Mouse (Mus musculus) heart, embryonic 10.5 days (tissue): Measurements from ENCODE around the gene Med8. TPM values are rescaled to one million over a fixed set of nuclear protein-coding genes. Genes with fewer than 3 reads are reported as not detected.

Experiments
- DNase-seq: peaks from one replicate; pipeline ENCODE4 v3.0.0-alpha.2; 2017; ENCODE audit warnings: low spot score
- H3K27ac ChIP-seq: fragments of 300-500 bp; sonication (generic); 2 replicates; pipeline ENCODE4 v1.5.1; 2016; ENCODE audit warnings: mild to moderate bottlenecking
- H3K27me3 ChIP-seq: fragments of 300-500 bp; sonication (generic); 2 replicates; pipeline ENCODE4 v1.6.1; 2016; ENCODE audit warnings: mild to moderate bottlenecking; ENCODE audit not compliant: poor library complexity, insufficient read depth, severe bottlenecking
- H3K36me3 ChIP-seq: fragments of 300-500 bp; sonication (generic); 2 replicates; pipeline ENCODE4 v1.6.1; 2016; ENCODE audit warnings: mild to moderate bottlenecking, moderate library complexity
- H3K4me1 ChIP-seq: fragments of 300-500 bp; sonication (generic); 2 replicates; pipeline ENCODE4 v1.6.1; 2016; ENCODE audit warnings: mild to moderate bottlenecking
- H3K4me3 ChIP-seq: fragments of 300-500 bp; sonication (generic); 2 replicates; pipeline ENCODE4 v1.5.1; 2016; ENCODE audit warnings: mild to moderate bottlenecking, moderate library complexity
- H3K9me3 ChIP-seq: fragments of 300-500 bp; sonication (generic); 2 replicates; pipeline ENCODE4 v1.6.1; 2016; ENCODE audit warnings: mild to moderate bottlenecking, moderate library complexity
- WGBS: fragments of 180-500 bp; shearing (Covaris S2); methylation state at CpG from one replicate; pipeline ENCODE4 v1.1.7; 2016; 5-methylcytosine and 5-hydroxymethylcytosine counted together
- polyA plus RNA-seq: library from polyadenylated mRNA; unstranded; fragments of >200 nt; fragmentation: Nextera tagmentation; extraction: Ambion mirVana; gene quantifications from 2 replicates; pipeline ENCODE4 v1.2.1, GENCODE M21; 2016

Med8 gene
- polyA plus RNA-seq, 1 experiment from 2014 or later: 124 TPM

- H3K4me3 ChIP-seq: no peak overlapping the region
- H3K27ac ChIP-seq: no peak overlapping the region
- DNase-seq: no peak
- 30% methylated on average over 4 of the region's 4 CpGs for WGBS
- H3K4me1 ChIP-seq: peaks cover 27% of the 10 kb centered on the region
- peaks cover 34% of the 10 kb centered on the region for H3K36me3 ChIP-seq
- no peaks in the 10 kb centered on the region for H3K9me3 ChIP-seq
- no peaks in the 10 kb centered on the region for H3K27me3 ChIP-seq
Observed at GRCm38 (mm10) chr4:118424541-118425160, 15.5 kb downstream of the Med8 start.

GRCm38 (mm10) chr4:118425374-118425773 is 16.2 kb downstream of the Med8 start:
- peaks cover 28% of the 10 kb centered on the region for H3K36me3 ChIP-seq
- no peak overlapping the region for H3K27ac ChIP-seq
- 74% methylated on average over 1 of the region's 1 CpGs for WGBS
- no peak for DNase-seq
- H3K4me3 ChIP-seq: no peak overlapping the region
- H3K9me3 ChIP-seq: no peaks in the 10 kb centered on the region
- peaks cover 34% of the 10 kb centered on the region for H3K4me1 ChIP-seq
- H3K27me3 ChIP-seq: no peaks in the 10 kb centered on the region

- H3K4me1 ChIP-seq: peaks cover 35% of the 10 kb centered on the region
- DNase-seq: no peak
- WGBS: 3% methylated on average over 5 of the region's 5 CpGs
- peak overlapping the region; percentile 95 for H3K27ac ChIP-seq
- peak overlapping the region; percentile 78 for H3K4me3 ChIP-seq
- H3K27me3 ChIP-seq: no peaks in the 10 kb centered on the region
- no peaks in the 10 kb centered on the region for H3K9me3 ChIP-seq
- H3K36me3 ChIP-seq: peaks cover 34% of the 10 kb centered on the region
Observed at GRCm38 (mm10) chr4:118427415-118427767, 18.3 kb downstream of the Med8 start.

- peaks cover 35% of the 10 kb centered on the region for H3K4me1 ChIP-seq
- H3K4me3 ChIP-seq: peak within 1 kb of the TSS; percentile 78
- H3K9me3 ChIP-seq: no peaks in the 10 kb centered on the region
- no peaks in the 10 kb centered on the region for H3K27me3 ChIP-seq
- peaks cover 39% of the 10 kb centered on the region for H3K36me3 ChIP-seq
- peak; percentile 96 for DNase-seq
- H3K27ac ChIP-seq: peak within 1 kb of the TSS; percentile 95
- WGBS: under 1% methylated on average over 26 of the region's 31 CpGs
Observed at GRCm38 (mm10) chr4:118427768-118428451, 18.8 kb downstream of the Med8 start, which contains the start of gene Elovl1. Elovl1 (plus strand) TSS chr4:118428093.

- Histone ChIP-seq H3K4me3 (peak overlapping the region; percentile 78), H3K36me3 (peaks cover 40% of the 10 kb centered on the region), H3K9me3 (no peaks in the 10 kb centered on the region), H3K4me1 (peaks cover 35% of the 10 kb centered on the region), H3K27me3 (no peaks in the 10 kb centered on the region), H3K27ac (peak overlapping the region; percentile 95)
- WGBS: 36% methylated on average over 15 of the region's 15 CpGs
- DNase-seq: peak; percentile 78
Observed at GRCm38 (mm10) chr4:118428531-118429214, 19.5 kb downstream of the Med8 start.

- Histone ChIP-seq H3K4me1 (peaks cover 40% of the 10 kb centered on the region), H3K27ac (peak overlapping the region; percentile 95), H3K27me3 (no peaks in the 10 kb centered on the region), H3K4me3 (peak overlapping the region; percentile 78), H3K36me3 (peaks cover 41% of the 10 kb centered on the region), H3K9me3 (no peaks in the 10 kb centered on the region)
- DNase-seq: no peak
- WGBS: 46% methylated on average over 7 of the region's 7 CpGs
Observed at GRCm38 (mm10) chr4:118429215-118429895, 20.2 kb downstream of the Med8 start.

- WGBS: 85% methylated on average over 8 of the region's 8 CpGs
- peaks cover 61% of the 10 kb centered on the region for H3K4me1 ChIP-seq
- peaks cover 56% of the 10 kb centered on the region for H3K36me3 ChIP-seq
- H3K27ac ChIP-seq: no peak overlapping the region
- no peak for DNase-seq
- H3K27me3 ChIP-seq: no peaks in the 10 kb centered on the region
- H3K9me3 ChIP-seq: no peaks in the 10 kb centered on the region
- H3K4me3 ChIP-seq: no peak overlapping the region
Observed at GRCm38 (mm10) chr4:118432332-118432731, 23.2 kb downstream of the Med8 start.

GRCm38 (mm10) chr4:118436820-118437603 is 27.9 kb downstream of the Med8 start, which contains the start of gene Cdc20:
Cdc20 (minus strand) TSS chr4:118437352.
- under 1% methylated on average over 67 of the region's 67 CpGs for WGBS
- Histone ChIP-seq H3K36me3 (peaks cover 38% of the 10 kb centered on the region), H3K9me3 (no peaks in the 10 kb centered on the region), H3K4me3 (peak within 1 kb of the TSS; percentile 97), H3K27ac (peak within 1 kb of the TSS; percentile 93), H3K27me3 (no peaks in the 10 kb centered on the region), H3K4me1 (peaks cover 38% of the 10 kb centered on the region)
- peak; percentile 99 for DNase-seq

- DNase-seq: peak; percentile 84
- Histone ChIP-seq H3K4me1 (peaks cover 38% of the 10 kb centered on the region), H3K36me3 (peaks cover 30% of the 10 kb centered on the region), H3K4me3 (peak overlapping the region; percentile 97), H3K27me3 (no peaks in the 10 kb centered on the region), H3K27ac (peak overlapping the region; percentile 93), H3K9me3 (no peaks in the 10 kb centered on the region)
- WGBS: 6% methylated on average over 12 of the region's 12 CpGs
Observed at GRCm38 (mm10) chr4:118437829-118438253, 28.7 kb downstream of the Med8 start.

- Histone ChIP-seq H3K27ac (no peak overlapping the region), H3K36me3 (no peaks in the 10 kb centered on the region), H3K9me3 (no peaks in the 10 kb centered on the region), H3K4me3 (no peak overlapping the region), H3K4me1 (peaks cover 12% of the 10 kb centered on the region), H3K27me3 (peaks cover 12% of the 10 kb centered on the region; the same call in 1 of the 2 replicates)
- 79% methylated on average over 10 of the region's 10 CpGs for WGBS
- DNase-seq: no peak
Observed at GRCm38 (mm10) chr4:118445088-118445487, 36.0 kb downstream of the Med8 start.

GRCm38 (mm10) chr4:118445781-118446414 is 36.8 kb downstream of the Med8 start:
- Histone ChIP-seq H3K4me1 (peaks cover 12% of the 10 kb centered on the region), H3K4me3 (peak overlapping the region; percentile 59), H3K36me3 (no peaks in the 10 kb centered on the region), H3K27ac (peak overlapping the region; percentile 72; the same call in 1 of the 2 replicates), H3K27me3 (peaks cover 12% of the 10 kb centered on the region; the same call in 1 of the 2 replicates), H3K9me3 (no peaks in the 10 kb centered on the region)
- WGBS: 18% methylated on average over 18 of the region's 18 CpGs
- DNase-seq: peak; percentile 81
